Mouse (Mus musculus): Measurements from ENCODE around the gene Fat3. TPM values are rescaled to one million over a fixed set of nuclear protein-coding genes. Genes with fewer than 3 reads are reported as not detected.

The Fat3 gene
- polyA plus RNA-seq, 1 experiment: 0.51 TPM

DNA sequence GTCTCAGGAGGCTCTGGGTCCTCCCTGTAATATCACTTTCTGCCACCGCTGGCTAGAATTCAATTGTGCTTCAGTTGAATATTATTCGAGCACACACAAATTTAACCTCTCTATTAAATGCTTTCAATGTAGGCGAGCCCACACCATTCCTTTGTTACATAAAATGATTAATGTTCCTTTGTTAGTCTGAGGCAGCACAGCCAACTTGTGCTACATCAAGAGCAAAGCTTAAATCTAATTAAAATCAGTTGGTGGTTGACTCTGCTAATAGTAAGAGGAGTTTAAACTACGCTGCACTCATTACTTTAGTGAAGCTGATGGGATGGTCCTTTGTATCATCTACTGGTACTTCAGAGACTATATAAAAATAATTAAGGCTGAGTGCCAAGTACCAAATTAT, 506.9 kb downstream of the Fat3 start:
- whole genome bisulfite sequencing: 95% methylated on average over 4 of the region's 4 CpGs
- no peaks in the 10 kb centered on the region for H3K4me1 ChIP-seq (replicated peaks; ENCODE audit: control insufficient read depth, insufficient read depth, low read length)
- H3K4me3 ChIP-seq (ENCODE audit: control insufficient read depth, insufficient read depth, low read length): no peak overlapping the region
- H3K36me3 ChIP-seq (ENCODE audit: control insufficient read depth, insufficient read depth, low read length): no peaks in the 10 kb centered on the region
- no peaks in the 10 kb centered on the region for H3K27me3 ChIP-seq (ENCODE audit: control insufficient read depth, insufficient read depth, low read length)
- DNase-seq: no peak
- TF ChIP-seq CTCF (IDR thresholded peaks at IDR 0.05; ENCODE audit: borderline replicate concordance, control insufficient read depth, extremely low read depth, insufficient read depth, low read length, poor library complexity) (no peak), POLR2A (IDR thresholded peaks at IDR 0.05; ENCODE audit: control insufficient read depth, extremely low read depth, insufficient read depth, low read length, poor library complexity) (no peak)
- H3K27ac ChIP-seq (ENCODE audit: control insufficient read depth, insufficient read depth, low read length): no peak overlapping the region

DNA sequence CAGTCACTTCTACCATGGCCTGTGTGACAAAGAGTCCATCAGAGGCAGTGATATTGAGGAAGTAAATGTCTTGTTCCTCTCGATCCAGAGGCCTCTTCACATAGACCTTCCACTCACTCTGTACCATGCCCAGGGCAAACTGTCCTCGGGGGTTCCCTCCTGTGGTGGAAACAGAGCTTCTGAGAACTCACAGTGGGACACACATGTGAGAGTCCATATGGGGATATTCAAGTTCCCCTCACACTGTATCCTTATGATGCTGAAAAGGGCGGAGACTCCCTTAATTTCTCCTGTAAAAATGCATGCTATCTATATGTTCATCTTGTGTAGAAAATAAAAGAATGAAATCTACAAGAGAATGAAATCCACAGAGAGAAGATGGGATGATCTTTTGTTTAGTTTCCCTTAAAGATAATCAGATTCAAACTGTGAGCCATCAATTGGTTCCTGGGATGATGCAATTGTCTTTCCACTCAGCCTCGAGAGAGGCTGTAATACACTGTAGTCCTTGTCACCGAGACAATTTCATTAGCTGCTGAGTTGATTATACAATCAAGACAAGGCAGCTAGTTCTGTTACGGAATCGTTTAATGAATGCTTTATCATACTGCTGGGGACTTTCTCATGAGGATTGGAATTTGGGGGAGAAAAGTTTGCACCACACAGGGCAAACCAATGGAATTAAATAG, 508.8 kb downstream of the Fat3 start:
- Histone ChIP-seq H3K4me1 (replicated peaks; ENCODE audit: control insufficient read depth, insufficient read depth, low read length) (no peaks in the 10 kb centered on the region), H3K36me3 (ENCODE audit: control insufficient read depth, insufficient read depth, low read length) (no peaks in the 10 kb centered on the region), H3K27ac (ENCODE audit: control insufficient read depth, insufficient read depth, low read length) (no peak overlapping the region), H3K4me3 (ENCODE audit: control insufficient read depth, insufficient read depth, low read length) (no peak overlapping the region), H3K27me3 (ENCODE audit: control insufficient read depth, insufficient read depth, low read length) (no peaks in the 10 kb centered on the region)
- DNase-seq: no peak
- WGBS: 82% methylated on average over 7 of the region's 7 CpGs
- TF ChIP-seq CTCF (IDR thresholded peaks at IDR 0.05; ENCODE audit: borderline replicate concordance, control insufficient read depth, extremely low read depth, insufficient read depth, low read length, poor library complexity) (no peak), POLR2A (IDR thresholded peaks at IDR 0.05; ENCODE audit: control insufficient read depth, extremely low read depth, insufficient read depth, low read length, poor library complexity) (no peak)

DNA sequence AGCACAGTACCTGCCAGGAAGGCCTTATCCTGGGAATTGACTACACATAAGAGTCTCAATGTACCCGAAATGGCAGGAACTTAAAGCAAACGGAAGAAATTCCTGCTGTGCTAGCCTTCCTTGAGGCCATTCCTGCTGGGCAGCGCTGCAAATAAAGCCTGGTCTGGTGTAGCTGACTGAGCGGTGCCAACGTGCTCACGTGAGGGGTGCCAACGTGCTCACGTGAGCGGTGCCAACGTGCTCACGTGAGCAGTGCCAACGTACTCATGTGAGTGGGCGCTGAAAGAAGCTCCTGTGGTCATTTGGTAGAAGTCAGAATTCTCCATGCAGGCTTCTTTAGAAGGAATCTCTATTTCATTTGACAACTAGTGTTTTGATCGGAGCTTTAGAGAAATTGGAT, 522.8 kb downstream of the Fat3 start:
- TF ChIP-seq POLR2A (IDR thresholded peaks at IDR 0.05; ENCODE audit: control insufficient read depth, extremely low read depth, insufficient read depth, low read length, poor library complexity): no peak
- no peak for TF ChIP-seq CTCF (IDR thresholded peaks at IDR 0.05; ENCODE audit: borderline replicate concordance, control insufficient read depth, extremely low read depth, insufficient read depth, low read length, poor library complexity)
- Histone ChIP-seq H3K4me3 (ENCODE audit: control insufficient read depth, insufficient read depth, low read length) (no peak overlapping the region), H3K4me1 (replicated peaks; ENCODE audit: control insufficient read depth, insufficient read depth, low read length) (no peaks in the 10 kb centered on the region), H3K36me3 (ENCODE audit: control insufficient read depth, insufficient read depth, low read length) (no peaks in the 10 kb centered on the region), H3K27me3 (ENCODE audit: control insufficient read depth, insufficient read depth, low read length) (no peaks in the 10 kb centered on the region), H3K27ac (ENCODE audit: control insufficient read depth, insufficient read depth, low read length) (no peak overlapping the region)
- 93% methylated on average over 14 of the region's 14 CpGs for WGBS
- DNase-seq: no peak

DNA sequence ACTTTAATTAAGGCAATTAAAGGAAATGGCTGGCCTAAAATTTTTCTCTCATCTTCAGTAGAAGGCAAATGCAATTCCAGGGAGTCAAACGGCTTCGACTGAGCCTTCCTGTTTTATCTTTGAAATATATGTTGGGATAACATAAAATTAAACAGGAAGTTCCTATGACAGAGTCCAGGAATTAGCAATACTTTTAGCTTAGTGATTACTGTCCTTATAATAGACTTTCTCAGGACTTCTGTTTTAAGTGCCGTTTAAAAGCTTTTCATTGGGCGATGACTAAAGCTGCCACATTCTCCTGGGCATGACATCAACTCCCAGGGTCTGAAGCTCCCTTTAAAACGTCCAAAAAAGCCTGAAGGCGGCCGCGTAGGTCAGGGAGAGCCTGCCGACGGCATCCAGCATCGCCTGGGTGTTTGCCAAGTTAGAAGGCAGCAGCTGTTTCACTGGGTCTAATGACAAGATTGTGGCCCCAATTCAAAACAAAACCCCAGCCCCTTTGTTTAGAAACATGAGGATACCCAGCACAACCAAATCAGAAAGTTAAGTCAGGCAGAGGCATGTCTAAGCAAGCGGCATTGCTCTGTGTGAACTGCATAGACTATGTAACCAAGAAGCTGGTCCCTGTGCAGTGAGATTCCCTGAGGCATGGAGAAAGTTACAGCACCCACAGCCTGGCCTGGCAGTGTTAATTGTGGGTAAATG, 524.0 kb downstream of the Fat3 start:
- Histone ChIP-seq H3K4me3 (ENCODE audit: control insufficient read depth, insufficient read depth, low read length) (no peak overlapping the region), H3K27me3 (ENCODE audit: control insufficient read depth, insufficient read depth, low read length) (no peaks in the 10 kb centered on the region), H3K4me1 (replicated peaks; ENCODE audit: control insufficient read depth, insufficient read depth, low read length) (no peaks in the 10 kb centered on the region), H3K36me3 (ENCODE audit: control insufficient read depth, insufficient read depth, low read length) (no peaks in the 10 kb centered on the region), H3K27ac (ENCODE audit: control insufficient read depth, insufficient read depth, low read length) (no peak overlapping the region)
- TF ChIP-seq POLR2A (IDR thresholded peaks at IDR 0.05; ENCODE audit: control insufficient read depth, extremely low read depth, insufficient read depth, low read length, poor library complexity) (no peak), CTCF (IDR thresholded peaks at IDR 0.05; ENCODE audit: borderline replicate concordance, control insufficient read depth, extremely low read depth, insufficient read depth, low read length, poor library complexity) (no peak)
- 85% methylated on average over 12 of the region's 12 CpGs for WGBS
- no peak for DNase-seq

DNA sequence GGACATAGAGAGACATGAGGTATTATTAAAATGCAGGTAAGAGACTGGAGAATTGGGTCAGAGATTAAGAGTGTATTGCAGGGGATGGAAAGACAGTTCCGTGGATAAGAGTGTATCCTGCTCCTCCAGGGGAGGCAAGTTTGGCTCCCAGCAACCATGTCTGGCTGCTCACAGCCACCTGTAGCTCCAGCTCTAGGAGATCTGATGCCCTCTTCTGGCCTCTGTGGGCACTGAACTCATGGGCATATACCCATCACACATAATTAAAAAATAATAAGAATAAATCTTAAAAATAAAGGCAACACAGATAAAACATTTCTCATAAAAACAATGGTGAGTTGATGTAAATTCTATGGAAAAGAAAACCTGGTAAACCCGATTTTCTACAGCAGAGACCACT, 525.1 kb downstream of the Fat3 start:
- Histone ChIP-seq H3K36me3 (ENCODE audit: control insufficient read depth, insufficient read depth, low read length) (no peaks in the 10 kb centered on the region), H3K27me3 (ENCODE audit: control insufficient read depth, insufficient read depth, low read length) (no peaks in the 10 kb centered on the region), H3K4me3 (ENCODE audit: control insufficient read depth, insufficient read depth, low read length) (no peak overlapping the region), H3K4me1 (replicated peaks; ENCODE audit: control insufficient read depth, insufficient read depth, low read length) (no peaks in the 10 kb centered on the region), H3K27ac (ENCODE audit: control insufficient read depth, insufficient read depth, low read length) (no peak overlapping the region)
- TF ChIP-seq POLR2A (IDR thresholded peaks at IDR 0.05; ENCODE audit: control insufficient read depth, extremely low read depth, insufficient read depth, low read length, poor library complexity): no peak
- no peak for TF ChIP-seq CTCF (IDR thresholded peaks at IDR 0.05; ENCODE audit: borderline replicate concordance, control insufficient read depth, extremely low read depth, insufficient read depth, low read length, poor library complexity)
- WGBS: 95% methylated on average over 2 of the region's 2 CpGs
- DNase-seq: no peak

DNA sequence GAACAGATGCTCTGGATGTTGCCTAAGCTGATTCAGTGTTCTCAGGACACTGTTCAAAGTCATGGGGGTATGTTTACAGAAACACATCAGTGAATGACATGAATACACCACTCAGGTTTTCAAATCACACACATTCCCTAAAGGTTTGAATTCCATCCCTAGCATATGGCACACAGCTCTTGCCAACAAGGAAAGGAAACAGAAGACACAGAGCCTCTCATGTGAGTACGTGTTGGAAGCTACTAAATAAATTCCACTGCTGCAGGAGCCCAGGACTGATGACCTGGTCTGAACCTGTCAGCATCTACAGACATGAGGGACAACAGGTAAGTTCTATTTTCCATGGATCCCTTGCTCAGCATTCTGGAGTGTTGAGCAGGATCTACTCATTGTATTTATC, 528.9 kb downstream of the Fat3 start:
- H3K27ac ChIP-seq (ENCODE audit: control insufficient read depth, insufficient read depth, low read length): no peak overlapping the region
- no peak for DNase-seq
- no peaks in the 10 kb centered on the region for H3K4me1 ChIP-seq (replicated peaks; ENCODE audit: control insufficient read depth, insufficient read depth, low read length)
- no peaks in the 10 kb centered on the region for H3K36me3 ChIP-seq (ENCODE audit: control insufficient read depth, insufficient read depth, low read length)
- no peaks in the 10 kb centered on the region for H3K27me3 ChIP-seq (ENCODE audit: control insufficient read depth, insufficient read depth, low read length)
- WGBS: 78% methylated on average over 1 of the region's 1 CpGs
- TF ChIP-seq POLR2A (IDR thresholded peaks at IDR 0.05; ENCODE audit: control insufficient read depth, extremely low read depth, insufficient read depth, low read length, poor library complexity) (no peak), CTCF (IDR thresholded peaks at IDR 0.05; ENCODE audit: borderline replicate concordance, control insufficient read depth, extremely low read depth, insufficient read depth, low read length, poor library complexity) (no peak)
- no peak overlapping the region for H3K4me3 ChIP-seq (ENCODE audit: control insufficient read depth, insufficient read depth, low read length)

Measured in thymus, adult 2 months (tissue).